Mouse (Mus musculus): ENCODE data around the gene Foxl1.

Foxl1 gene

GRCm38 (mm10) chr8:121127756-121128375, at the start of gene Foxl1:
Foxl1 (plus strand) TSS chr8:121127940.
- no peak for DNase-seq

GRCm38 (mm10) chr8:121078721-121079120, 49.0 kb upstream of the Foxl1 start:
- no peak for DNase-seq

- no peak for DNase-seq
These were observed 48.5 kb upstream of the Foxl1 start for GRCm38 (mm10) chr8:121079201-121079600.

GRCm38 (mm10) chr8:121079944-121080343, 47.8 kb upstream of the Foxl1 start:
- DNase-seq: no peak

- DNase-seq: no peak
These were observed 47.2 kb upstream of the Foxl1 start for GRCm38 (mm10) chr8:121080361-121081090.

GRCm38 (mm10) chr8:121081398-121081797, 46.3 kb upstream of the Foxl1 start:
- no peak for DNase-seq

- DNase-seq: no peak
These were observed 45.3 kb upstream of the Foxl1 start for GRCm38 (mm10) chr8:121082218-121083092.

- peak; percentile 56 for DNase-seq
These were observed 44.4 kb upstream of the Foxl1 start for GRCm38 (mm10) chr8:121083093-121083935.

DNA sequence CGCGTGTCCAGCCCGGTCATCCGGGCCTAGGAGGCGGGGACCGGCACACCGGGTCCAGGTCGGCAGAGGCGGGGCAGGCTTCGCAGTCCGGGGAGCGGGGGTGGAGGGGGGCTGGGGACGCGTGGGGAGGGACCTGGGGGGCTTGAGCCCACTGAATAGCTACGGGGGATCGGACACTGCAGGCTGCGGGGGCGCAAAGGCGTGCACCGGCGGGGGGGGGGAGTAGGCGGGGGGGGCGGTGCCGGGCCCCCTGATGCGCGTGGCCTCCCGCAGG, 43.9 kb upstream of the Foxl1 start:
- no peak for DNase-seq

DNA sequence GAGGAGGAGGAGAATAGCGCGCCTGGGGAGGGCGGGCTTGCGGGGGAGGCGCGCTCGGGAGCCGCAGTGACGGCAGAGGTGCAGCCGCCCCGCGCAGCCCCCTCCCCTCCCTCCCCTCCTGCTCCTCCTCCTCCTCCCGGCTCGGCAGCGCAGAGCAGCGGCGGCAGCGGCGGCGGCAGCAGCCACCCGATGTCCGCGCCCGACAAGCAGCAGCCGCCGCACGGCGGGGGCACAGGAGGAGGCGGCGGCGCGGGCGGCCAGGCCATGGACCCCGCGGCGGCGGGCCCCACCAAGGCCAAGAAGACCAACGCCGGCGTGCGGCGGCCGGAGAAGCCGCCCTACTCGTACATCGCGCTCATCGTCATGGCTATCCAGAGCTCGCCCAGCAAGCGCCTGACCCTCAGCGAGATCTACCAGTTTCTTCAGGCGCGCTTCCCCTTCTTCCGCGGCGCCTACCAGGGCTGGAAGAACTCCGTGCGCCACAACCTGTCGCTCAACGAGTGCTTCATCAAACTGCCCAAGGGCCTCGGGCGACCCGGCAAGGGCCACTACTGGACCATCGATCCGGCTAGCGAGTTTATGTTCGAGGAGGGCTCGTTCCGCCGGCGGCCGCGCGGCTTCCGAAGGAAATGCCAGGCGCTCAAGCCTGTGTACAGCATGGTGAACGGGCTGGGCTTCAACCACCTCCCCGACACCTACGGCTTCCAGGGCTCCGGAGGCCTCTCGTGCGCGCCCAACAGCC, 43.4 kb upstream of the Foxl1 start, which contains the start of gene Foxf1:
Gene Foxf1, plus strand, starts transcription at position 177 of the 742 bp plus-strand sequence.
- peak; percentile 56 for DNase-seq

DNA sequence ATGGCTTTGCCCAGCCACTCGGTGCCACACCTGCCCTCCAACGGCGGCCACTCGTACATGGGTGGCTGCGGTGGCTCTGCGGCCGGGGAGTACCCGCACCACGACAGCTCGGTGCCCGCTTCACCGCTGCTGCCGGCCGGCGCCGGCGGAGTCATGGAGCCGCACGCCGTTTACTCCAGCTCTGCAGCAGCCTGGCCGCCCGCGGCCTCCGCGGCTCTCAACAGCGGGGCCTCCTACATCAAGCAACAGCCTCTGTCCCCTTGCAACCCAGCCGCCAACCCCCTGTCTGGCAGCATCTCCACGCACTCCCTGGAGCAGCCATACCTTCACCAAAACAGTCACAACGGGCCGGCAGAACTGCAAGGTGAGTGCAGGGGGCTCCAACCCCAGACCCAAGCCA, 42.7 kb upstream of the Foxl1 start:
- no peak for DNase-seq

- DNase-seq: no peak
These were observed 42.2 kb upstream of the Foxl1 start for GRCm38 (mm10) chr8:121085561-121085960.

DNA sequence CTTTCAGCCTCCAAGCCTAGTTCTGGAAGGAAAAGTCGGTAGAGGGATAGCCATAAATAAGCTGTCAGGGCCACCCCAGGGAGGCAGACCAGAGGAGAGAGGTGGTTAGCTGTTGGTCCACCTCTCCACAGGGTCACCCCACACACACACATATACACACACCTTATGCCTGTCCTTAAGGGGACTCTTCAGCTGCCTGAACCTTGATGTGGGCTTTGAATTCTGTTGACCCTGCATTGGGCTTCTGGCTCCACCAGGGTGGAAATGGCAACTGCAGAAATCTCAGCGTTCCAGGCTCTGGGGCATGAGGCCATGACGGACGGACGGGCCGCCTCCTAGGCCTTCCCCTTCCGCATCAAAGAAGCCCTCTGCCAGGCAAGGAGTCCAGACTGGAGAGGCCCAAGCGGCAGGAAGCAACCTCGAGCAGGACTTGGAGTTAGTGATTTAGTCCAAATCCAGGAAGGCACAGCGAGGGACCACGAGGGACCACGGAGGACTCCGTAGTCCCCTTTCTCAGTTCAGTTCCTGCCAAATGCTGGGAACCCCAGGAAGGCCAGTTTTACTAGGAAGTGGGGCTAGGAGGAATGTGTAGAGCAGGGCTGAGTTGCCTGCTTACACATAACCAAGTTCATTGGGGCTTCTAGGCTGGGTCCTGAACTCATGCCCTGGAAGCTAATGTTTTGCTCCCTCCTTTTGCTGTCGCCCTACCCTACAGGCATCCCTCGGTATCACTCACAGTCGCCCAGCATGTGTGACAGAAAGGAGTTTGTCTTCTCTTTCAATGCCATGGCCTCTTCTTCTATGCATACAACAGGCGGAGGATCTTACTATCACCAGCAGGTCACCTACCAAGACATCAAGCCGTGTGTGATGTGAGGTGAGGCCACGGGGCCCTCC, 41.5 kb upstream of the Foxl1 start:
- DNase-seq: no peak

GRCm38 (mm10) chr8:121088281-121088680, 39.5 kb upstream of the Foxl1 start:
- DNase-seq: no peak

- no peak for DNase-seq
These were observed 38.7 kb upstream of the Foxl1 start for GRCm38 (mm10) chr8:121088871-121089630.

- no peak for DNase-seq
These were observed 37.9 kb upstream of the Foxl1 start for GRCm38 (mm10) chr8:121089631-121090380.

DNA sequence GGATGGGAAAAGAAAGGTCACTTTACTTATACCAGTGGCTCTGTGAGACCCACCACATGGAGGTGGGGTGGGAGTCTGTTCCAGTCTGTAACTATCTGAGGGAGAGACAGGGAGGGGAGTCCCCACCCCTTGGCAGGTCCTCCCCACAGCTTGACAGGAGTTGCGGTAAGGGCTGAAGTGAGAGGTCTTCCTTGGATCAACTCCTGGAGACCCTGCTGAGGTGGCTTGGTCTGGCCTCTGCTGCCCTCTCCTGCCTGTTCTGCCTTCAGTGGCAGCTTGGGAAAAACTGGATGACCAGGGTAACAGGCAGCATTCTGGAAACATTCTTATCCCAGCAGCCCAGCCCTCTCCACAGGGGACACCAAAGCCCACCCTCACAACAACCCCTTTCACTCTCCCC, 37.0 kb upstream of the Foxl1 start:
- DNase-seq: no peak

GRCm38 (mm10) chr8:121092141-121092540, 35.6 kb upstream of the Foxl1 start:
- DNase-seq: no peak

GRCm38 (mm10) chr8:121092627-121093026, 35.1 kb upstream of the Foxl1 start:
- peak; percentile 83 for DNase-seq
